Mouse (Mus musculus) intestine, embryonic 14.5 days (tissue): ENCODE measurements at regions not wholly inside any gene's neighbourhood (a gene's known extent, or its start where the extent isn't known, plus 50 kb on each side); places are given as distances from the start of the nearest gene placed in this dataset.

Experiments used
- ATAC-seq: fragments of 200-750 bp; cut with Nextera tagmentation; replicated peaks from 2 replicates; pipeline ENCODE4 v1.8.0; 2017; ENCODE audit warnings: low read depth, moderate number of reproducible peaks, moderate TSS enrichment, moderate library complexity; ENCODE audit not compliant: low FRiP score, low TSS enrichment
- DNase-seq: peaks from one replicate; pipeline ENCODE4 v3.0.0-alpha.2; 2018; ENCODE audit warnings: low spot score
- H3K27ac ChIP-seq: fragments of 300-500 bp; sonication (generic); 2 replicates; pipeline ENCODE4 v1.5.1; 2014; ENCODE audit warnings: low read depth, mild to moderate bottlenecking, control low read depth
- H3K27me3 ChIP-seq: fragments of 300-500 bp; sonication (generic); replicated peaks from 2 replicates; pipeline ENCODE4 v1.6.1; 2014; ENCODE audit warnings: low read length, control low read depth; ENCODE audit not compliant: control insufficient read depth, insufficient read depth
- H3K36me3 ChIP-seq: fragments of 300-500 bp; sonication (generic); 2 replicates; pipeline ENCODE4 v1.6.1; 2014; ENCODE audit warnings: low read length, control low read depth; ENCODE audit not compliant: control insufficient read depth, insufficient read depth
- H3K4me1 ChIP-seq: fragments of 300-500 bp; sonication (generic); replicated peaks from 2 replicates; pipeline ENCODE4 v1.6.1; 2014; ENCODE audit warnings: low read length, control low read depth, mixed read lengths; ENCODE audit not compliant: control insufficient read depth, insufficient read depth
- H3K4me2 ChIP-seq: fragments of 300-500 bp; sonication (generic); 2 replicates; pipeline ENCODE4 v1.6.1; 2014; ENCODE audit warnings: low read length
- H3K4me3 ChIP-seq: fragments of 300-500 bp; sonication (generic); 2 replicates; pipeline ENCODE4 v1.5.1; 2014; ENCODE audit warnings: low read depth, low read length, control low read depth, mixed read lengths
- H3K9ac ChIP-seq: fragments of 300-500 bp; sonication (generic); 2 replicates; pipeline ENCODE4 v1.6.1; 2014; ENCODE audit warnings: mild to moderate bottlenecking, low read length
- H3K9me3 ChIP-seq: fragments of 300-500 bp; sonication (generic); 2 replicates; pipeline ENCODE4 v1.6.1; 2016; ENCODE audit warnings: low read length, control low read depth; ENCODE audit not compliant: control insufficient read depth
- WGBS: fragments of 180-500 bp; shearing (Covaris S2); extraction: QIAGEN DNeasy Blood & Tissue Kit; methylation state at CpG from one replicate; pipeline ENCODE4 v1.1.7; 2014; 5-methylcytosine and 5-hydroxymethylcytosine counted together

- no peaks in the 10 kb centered on the region for H3K9me3 ChIP-seq
- no peak overlapping the region for H3K4me3 ChIP-seq
- WGBS: 90% methylated on average over 1 of the region's 1 CpGs
- H3K4me1 ChIP-seq: no peaks in the 10 kb centered on the region
- no peak for ATAC-seq
- no peaks in the 10 kb centered on the region for H3K36me3 ChIP-seq
- H3K4me2 ChIP-seq: no peak overlapping the region
- no peaks in the 10 kb centered on the region for H3K27me3 ChIP-seq
- no peak overlapping the region for H3K27ac ChIP-seq
- no peak overlapping the region for H3K9ac ChIP-seq
- no peak for DNase-seq
Measured at GRCm38 (mm10) chr3:131960636-131961035, 124.5 kb upstream of the Dkk2 start.

GRCm38 (mm10) chr3:131961571-131961970 lies 123.5 kb upstream of the Dkk2 start:
- H3K27me3 ChIP-seq: no peaks in the 10 kb centered on the region
- H3K4me1 ChIP-seq: 0 out of 2 replicates have a peak, but pooled peaks cover 5% of the 10 kb centered on the region
- no peaks in the 10 kb centered on the region for H3K9me3 ChIP-seq
- no peak overlapping the region for H3K4me2 ChIP-seq
- ATAC-seq: no peak
- no peaks in the 10 kb centered on the region for H3K36me3 ChIP-seq
- DNase-seq: no peak
- no peak overlapping the region for H3K4me3 ChIP-seq
- no peak overlapping the region for H3K9ac ChIP-seq
- no peak overlapping the region for H3K27ac ChIP-seq

- no peak overlapping the region for H3K27ac ChIP-seq
- 79% methylated on average over 2 of the region's 2 CpGs for WGBS
- no peak overlapping the region for H3K4me3 ChIP-seq
- DNase-seq (no peak), ATAC-seq (no peak)
- no peak overlapping the region for H3K4me2 ChIP-seq
- H3K9ac ChIP-seq: no peak overlapping the region
- no peaks in the 10 kb centered on the region for H3K9me3 ChIP-seq
- no peaks in the 10 kb centered on the region for H3K36me3 ChIP-seq
- 0 out of 2 replicates have a peak, but pooled peaks cover 6% of the 10 kb centered on the region for H3K4me1 ChIP-seq
- H3K27me3 ChIP-seq: no peaks in the 10 kb centered on the region
Measured at GRCm38 (mm10) chr3:131962870-131963269, 122.2 kb upstream of the Dkk2 start.

- Histone ChIP-seq H3K27me3 (no peaks in the 10 kb centered on the region), H3K27ac (no peak overlapping the region), H3K4me2 (no peak overlapping the region), H3K9me3 (no peaks in the 10 kb centered on the region), H3K36me3 (no peaks in the 10 kb centered on the region), H3K9ac (no peak overlapping the region), H3K4me3 (no peak overlapping the region), H3K4me1 (0 out of 2 replicates have a peak, but pooled peaks cover 6% of the 10 kb centered on the region)
- no peak for DNase-seq
- ATAC-seq: no peak
- WGBS: 86% methylated on average over 9 of the region's 9 CpGs
Measured at GRCm38 (mm10) chr3:131964952-131965351, 120.1 kb upstream of the Dkk2 start.

- ATAC-seq (no peak), DNase-seq (no peak)
- H3K4me2 ChIP-seq: no peak overlapping the region
- 0 out of 2 replicates have a peak, but pooled peaks cover 6% of the 10 kb centered on the region for H3K4me1 ChIP-seq
- H3K36me3 ChIP-seq: no peaks in the 10 kb centered on the region
- no peak overlapping the region for H3K4me3 ChIP-seq
- WGBS: 82% methylated on average over 9 of the region's 9 CpGs
- no peak overlapping the region for H3K9ac ChIP-seq
- no peaks in the 10 kb centered on the region for H3K9me3 ChIP-seq
- no peak overlapping the region for H3K27ac ChIP-seq
- no peaks in the 10 kb centered on the region for H3K27me3 ChIP-seq
Measured at GRCm38 (mm10) chr3:131965456-131966160, 119.5 kb upstream of the Dkk2 start.

- no peaks in the 10 kb centered on the region for H3K27me3 ChIP-seq
- no peak overlapping the region for H3K27ac ChIP-seq
- no peak overlapping the region for H3K4me3 ChIP-seq
- no peak overlapping the region for H3K4me2 ChIP-seq
- H3K9ac ChIP-seq: no peak overlapping the region
- 0 out of 2 replicates have a peak, but pooled peaks cover 6% of the 10 kb centered on the region for H3K4me1 ChIP-seq
- no peaks in the 10 kb centered on the region for H3K36me3 ChIP-seq
- WGBS: 48% methylated on average over 11 of the region's 11 CpGs
- DNase-seq (no peak), ATAC-seq (no peak)
- H3K9me3 ChIP-seq: no peaks in the 10 kb centered on the region
Measured at GRCm38 (mm10) chr3:131967288-131967687, 117.8 kb upstream of the Dkk2 start.

GRCm38 (mm10) chr3:131970827-131971226 lies 114.3 kb upstream of the Dkk2 start:
- Histone ChIP-seq H3K4me1 (0 out of 2 replicates have a peak, but pooled peaks cover 6% of the 10 kb centered on the region), H3K9ac (no peak overlapping the region), H3K9me3 (no peaks in the 10 kb centered on the region), H3K36me3 (no peaks in the 10 kb centered on the region), H3K4me3 (no peak overlapping the region), H3K27ac (no peak overlapping the region), H3K4me2 (no peak overlapping the region), H3K27me3 (no peaks in the 10 kb centered on the region)
- 58% methylated on average over 1 of the region's 1 CpGs for WGBS
- no peak for ATAC-seq
- DNase-seq: no peak

GRCm38 (mm10) chr3:131975940-131976628 lies 109.0 kb upstream of the Dkk2 start:
- Histone ChIP-seq H3K9ac (no peak overlapping the region), H3K9me3 (no peaks in the 10 kb centered on the region), H3K4me3 (no peak overlapping the region), H3K36me3 (no peaks in the 10 kb centered on the region), H3K4me2 (no peak overlapping the region), H3K27me3 (no peaks in the 10 kb centered on the region), H3K4me1 (0 out of 2 replicates have a peak, but pooled peaks cover 3% of the 10 kb centered on the region), H3K27ac (no peak overlapping the region)
- ATAC-seq (peak; percentile 75; the same call in 1 of the 2 replicates), DNase-seq (peak; percentile 68)
- WGBS: 38% methylated on average over 7 of the region's 7 CpGs
